Mouse (Mus musculus) cerebellum, adult 9-10 months (tissue): ENCODE measurements at regions not wholly inside any gene's neighbourhood (a gene's known extent, or its start where the extent isn't known, plus 50 kb on each side); places are given as distances from the start of the nearest gene placed in this dataset.

Source experiments
- DNase-seq: peaks from one replicate; pipeline ENCODE4 v3.0.0; 2022

DNA sequence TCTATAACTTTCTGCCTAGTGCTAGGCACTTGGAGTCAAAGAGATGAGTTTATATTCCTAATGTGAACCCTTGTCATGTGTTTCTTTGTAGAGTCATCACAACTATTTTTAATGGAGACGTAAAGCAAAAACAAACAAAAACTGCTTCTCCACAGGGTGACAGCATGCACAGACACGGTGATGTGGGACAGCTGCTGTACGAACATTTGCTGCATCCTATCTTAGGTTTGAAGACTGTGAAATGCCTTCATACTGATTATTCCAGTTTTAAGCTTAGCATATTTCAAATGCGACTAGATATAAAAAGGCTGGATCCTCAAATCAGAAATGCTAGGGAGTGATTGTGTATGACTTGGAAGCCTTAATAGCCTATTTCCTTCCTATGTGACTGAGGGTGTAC lies 187.3 kb upstream of the Eci2 start:
- DNase-seq: no peak

DNA sequence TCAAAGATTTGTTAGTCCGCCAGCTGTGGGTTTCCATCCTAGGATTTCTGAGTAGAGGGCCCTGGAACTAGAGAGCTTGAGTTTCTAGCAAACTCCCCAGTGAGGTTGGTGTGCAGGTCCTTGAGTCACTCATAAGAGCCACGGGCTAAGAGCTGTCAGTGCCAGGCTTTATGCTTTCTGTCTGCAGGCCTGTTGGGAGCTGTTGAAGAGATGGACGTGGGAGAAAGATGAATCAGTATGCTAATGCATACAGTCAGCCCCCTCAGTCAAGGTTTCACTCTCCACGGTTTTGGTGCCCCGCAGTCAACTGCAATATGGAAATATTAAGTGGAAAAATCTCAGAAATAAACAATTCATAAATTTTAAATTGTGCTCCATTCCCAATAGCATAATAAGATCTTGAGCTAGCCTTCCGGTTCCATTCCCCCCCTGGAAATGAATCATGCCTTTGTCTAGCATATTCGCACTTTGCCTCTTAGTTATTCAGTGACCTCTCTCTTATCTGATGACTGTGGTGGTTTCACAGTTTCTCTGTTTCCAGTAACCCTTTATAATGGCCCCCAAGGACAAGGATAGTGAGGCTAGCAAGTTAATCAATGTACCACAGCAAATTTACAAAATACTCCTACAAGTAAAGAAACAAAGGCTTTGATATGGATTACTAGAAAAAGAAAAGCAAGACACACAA lies 199.4 kb upstream of the Eci2 start:
- no peak for DNase-seq

DNA sequence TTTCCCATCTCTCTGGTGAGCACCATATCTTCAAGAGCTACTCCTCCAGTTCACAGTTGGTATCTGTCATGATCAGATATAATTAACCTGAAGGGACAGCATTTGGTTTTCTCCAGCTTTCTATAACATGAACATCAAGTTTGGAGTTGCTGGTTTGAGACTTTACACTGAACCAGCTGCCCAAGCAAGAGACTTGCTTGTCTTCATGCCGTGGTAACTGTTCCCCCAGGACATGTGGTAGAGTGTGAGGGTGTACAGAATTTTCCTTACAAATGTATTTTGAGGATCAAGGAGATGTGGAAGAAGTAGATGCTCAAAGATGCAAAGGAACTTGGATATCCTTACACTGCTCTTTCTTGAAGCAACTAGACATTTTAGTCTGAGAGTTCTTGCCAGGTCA lies 200.0 kb upstream of the Eci2 start:
- DNase-seq: no peak

DNA sequence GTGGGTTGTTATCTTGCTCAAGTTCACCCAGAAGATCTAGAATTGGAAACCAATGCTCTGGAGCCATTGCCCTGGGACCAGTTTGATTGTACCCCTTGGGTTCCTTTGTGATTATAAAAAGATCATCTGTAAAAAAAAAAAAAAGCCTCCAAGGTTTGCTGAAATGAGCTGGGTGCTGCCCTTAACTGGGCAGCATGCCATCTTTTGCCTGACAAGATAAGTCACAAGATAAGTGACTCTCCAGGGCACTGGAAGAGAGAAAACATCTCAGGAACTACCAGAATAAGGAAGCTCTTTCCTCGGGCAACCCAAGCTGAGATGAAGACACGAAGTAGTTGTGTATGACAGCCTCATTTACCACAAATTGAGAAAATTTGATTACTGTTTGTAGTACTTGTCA lies 202.7 kb upstream of the Eci2 start:
- no peak for DNase-seq

DNA sequence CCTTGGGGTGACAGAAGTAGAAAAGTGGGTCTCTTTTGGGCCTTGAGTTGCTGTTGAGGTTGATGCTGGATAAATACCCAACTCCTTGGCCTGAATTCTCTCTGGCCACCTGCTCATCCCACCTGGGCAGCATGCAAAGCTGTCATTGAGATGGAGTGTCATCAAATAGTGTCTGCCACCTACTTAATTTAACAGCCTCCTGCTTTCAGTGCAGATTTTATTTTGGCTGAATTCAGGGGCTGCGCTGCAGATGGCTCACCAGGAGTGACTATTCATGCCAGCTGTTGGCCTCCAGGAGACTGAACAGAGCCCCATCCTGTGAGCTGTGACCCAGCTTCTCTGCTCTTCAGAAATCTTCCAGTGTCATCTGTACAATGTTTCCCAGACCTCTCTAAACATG lies 206.7 kb upstream of the Eci2 start:
- peak; percentile 81 for DNase-seq

DNA sequence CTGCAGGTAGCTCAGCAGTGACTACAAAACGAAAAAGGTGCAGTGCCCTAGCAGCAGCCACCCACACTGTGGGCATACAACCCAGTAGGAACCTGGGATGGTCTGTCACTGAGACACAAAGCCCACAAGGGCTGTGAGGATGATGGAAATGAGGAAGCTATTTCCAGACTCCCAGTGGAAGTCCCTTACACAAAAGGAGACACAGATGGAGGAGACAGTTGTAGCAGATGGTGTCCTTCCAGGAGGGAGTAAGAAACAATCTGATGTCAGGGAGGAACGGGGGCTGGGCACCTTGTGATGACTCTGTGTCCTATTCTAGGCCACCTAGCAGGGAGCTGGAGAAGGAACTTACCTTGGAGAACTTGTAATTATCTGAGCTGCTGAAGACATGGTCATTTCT lies 214.5 kb upstream of the Eci2 start:
- DNase-seq: peak; percentile 98

DNA sequence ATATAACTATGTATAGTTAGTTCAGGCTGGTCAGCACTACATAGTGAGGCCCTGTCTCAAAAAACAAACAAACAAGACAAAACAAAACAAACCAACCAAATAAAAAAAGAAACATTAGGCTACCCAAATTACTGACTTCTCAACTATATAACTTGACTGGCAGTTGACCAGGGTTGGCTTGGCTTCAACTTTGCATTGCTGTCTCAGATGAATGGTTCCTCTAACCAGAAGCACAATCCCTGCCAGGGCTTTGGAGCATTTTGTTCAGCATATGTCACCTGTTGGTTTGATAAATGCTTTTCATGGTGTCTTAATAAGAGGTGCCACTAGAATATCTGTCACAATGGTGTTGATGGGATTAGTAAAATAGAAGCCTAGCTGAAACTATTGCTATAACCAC lies 217.1 kb upstream of the Eci2 start:
- DNase-seq: peak; percentile 79

DNA sequence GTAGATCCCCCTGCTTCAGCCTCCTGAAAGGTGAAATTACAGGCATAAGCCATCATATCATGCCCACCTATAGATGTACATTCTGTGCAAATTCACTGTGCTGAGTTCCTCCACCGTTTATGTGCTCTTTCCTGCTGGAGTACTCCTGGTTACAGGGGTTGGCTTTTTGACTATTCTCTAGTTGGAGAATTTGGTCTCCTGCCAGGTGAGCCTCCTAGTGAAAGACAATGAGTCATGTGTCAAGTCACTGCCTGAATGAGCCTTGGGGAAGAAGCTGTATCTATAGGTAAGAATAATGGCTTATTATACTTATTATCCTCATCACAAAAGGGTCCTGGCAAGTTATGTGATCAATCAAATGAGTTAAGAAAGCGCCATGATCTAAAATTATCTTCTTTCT lies 230.5 kb upstream of the Eci2 start:
- DNase-seq: no peak

DNA sequence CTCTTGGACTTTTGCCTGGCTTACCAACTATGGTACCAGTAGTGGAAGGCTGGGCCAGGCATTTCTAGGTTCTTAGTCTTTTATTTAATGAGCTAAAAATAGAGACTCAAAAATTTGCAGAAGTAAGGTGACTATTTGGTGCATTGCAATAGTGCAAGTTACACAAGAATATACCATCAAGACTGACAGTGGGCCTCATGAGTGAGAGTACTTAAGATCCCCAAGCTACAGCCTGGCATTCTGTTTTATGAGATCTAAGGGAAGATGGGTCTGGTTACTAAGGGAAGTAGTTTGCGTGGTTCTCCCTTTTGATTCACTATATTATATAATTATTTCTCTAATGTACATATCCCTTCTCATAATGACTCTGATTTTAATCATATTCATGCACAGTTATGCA lies 231.8 kb upstream of the Eci2 start:
- no peak for DNase-seq

DNA sequence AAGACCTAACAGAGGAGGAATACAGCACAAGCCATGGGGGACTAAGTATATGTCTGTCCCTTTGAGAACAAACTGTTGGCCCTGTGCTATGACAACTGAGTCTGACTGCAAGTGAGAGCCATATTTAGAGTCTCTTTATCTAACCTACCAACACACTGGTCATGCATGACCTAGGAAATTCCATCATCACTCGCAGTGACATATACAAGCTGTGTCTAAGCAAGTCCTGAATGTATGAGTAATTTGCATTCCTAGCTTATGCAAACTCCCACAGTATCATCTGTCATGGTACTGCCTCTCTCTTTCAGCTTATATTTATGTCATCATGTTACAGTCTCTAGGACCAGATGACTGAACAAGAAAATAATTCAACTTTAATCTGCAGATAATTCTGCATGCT lies 257.1 kb upstream of the Eci2 start:
- DNase-seq: no peak

DNA sequence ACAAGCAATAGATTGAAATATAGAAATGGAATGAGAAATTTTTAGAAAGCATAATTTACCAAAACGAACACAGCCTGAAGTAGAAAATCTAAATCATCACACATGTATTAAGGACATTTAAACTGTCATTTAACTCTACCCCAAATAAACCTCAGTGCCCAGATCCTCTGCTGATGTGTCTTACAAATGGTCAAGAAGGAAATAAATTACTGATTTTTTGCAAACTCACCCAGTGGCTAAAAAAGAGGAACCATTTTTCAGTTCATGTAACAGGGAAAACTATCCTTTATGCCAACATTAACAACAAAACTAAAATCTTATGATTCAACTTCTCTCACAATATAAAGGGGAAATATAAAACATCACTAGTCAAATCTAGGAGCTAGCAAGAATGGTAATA lies 275.2 kb upstream of the Eci2 start:
- DNase-seq: no peak

DNA sequence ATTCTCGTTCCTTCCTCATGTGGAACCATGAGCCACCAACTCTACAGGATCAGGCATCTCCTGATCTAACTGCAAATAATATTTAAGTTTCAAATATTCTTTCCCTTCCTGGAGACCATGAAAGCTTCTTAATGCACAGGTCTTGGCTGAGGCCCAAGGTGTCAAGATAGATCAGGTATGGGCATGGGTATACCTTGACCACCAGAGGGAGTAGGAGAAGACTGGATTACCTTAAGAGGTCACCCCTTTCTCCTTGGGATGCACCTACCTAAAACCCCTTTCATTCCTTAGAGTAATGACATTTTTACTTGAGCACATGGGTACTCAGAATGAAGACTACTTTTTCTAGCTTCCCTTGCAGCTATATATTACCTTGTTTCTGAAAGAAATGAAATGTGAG lies 289.9 kb upstream of the Eci2 start:
- no peak for DNase-seq

DNA sequence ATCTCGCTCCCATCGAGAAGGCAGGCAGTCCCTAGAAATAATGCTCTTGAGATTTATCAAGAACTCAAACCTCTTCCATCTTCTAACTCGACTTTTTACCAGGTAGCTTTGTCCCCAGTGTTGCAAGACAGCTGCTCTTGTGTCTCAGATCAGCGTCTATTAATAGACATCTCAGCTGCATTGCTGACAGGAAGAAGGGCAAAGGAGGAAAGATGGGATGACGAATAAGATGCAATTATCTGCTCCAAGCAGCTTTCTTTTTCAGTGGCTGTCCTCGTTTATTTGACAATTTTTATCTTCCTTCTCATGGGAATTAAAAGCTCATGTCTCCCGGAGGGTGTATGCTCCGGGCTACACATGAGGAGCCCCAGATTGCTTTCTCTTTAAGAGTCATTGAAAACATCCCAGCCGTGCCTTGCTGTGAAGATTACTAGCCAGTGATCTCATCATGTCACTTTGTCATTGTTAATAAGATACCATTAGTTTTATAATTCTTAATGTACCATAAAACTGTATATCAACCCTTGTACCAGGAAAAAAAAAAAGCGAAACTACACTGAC lies 299.9 kb upstream of the Eci2 start:
- no peak for DNase-seq

DNA sequence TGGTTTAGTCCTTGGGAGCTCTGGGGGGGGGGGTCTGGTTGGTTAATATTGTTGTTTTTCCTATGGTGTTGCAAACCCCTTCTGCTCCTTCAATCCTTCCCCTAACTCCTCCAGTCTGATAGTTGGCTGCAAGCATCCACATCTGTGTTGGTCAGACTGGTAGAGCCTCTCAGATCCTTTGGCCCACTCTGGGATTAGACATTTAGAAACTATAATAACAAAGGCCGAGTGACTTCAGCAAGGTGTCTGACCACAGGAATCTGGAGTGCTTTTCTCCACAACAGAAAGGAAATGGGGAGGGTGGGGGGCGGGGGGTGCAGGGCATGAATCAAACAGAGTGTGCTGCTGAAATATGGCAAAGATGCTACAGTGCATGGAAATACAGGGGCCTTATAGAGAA lies 301.4 kb upstream of the Eci2 start:
- DNase-seq: no peak

DNA sequence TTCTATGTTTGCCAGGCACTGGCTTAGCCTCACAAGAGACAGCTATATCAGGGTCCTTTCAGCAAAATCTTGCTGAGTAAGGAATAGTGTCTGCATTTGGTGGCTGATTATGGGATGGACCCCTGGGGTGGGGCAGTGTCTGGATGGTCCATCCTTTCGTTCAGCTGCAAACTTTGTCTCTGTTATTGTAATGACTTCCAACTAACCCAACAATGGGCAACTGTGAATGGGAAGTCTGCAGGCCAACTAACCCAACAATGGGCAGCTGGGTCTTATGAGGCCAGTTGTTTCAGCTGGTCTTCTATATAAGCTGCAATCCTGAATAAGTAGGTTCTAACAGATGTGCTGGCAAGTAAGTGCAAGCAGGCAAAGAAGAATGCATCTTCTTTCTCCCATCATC lies 304.0 kb upstream of the Eci2 start:
- DNase-seq: no peak

DNA sequence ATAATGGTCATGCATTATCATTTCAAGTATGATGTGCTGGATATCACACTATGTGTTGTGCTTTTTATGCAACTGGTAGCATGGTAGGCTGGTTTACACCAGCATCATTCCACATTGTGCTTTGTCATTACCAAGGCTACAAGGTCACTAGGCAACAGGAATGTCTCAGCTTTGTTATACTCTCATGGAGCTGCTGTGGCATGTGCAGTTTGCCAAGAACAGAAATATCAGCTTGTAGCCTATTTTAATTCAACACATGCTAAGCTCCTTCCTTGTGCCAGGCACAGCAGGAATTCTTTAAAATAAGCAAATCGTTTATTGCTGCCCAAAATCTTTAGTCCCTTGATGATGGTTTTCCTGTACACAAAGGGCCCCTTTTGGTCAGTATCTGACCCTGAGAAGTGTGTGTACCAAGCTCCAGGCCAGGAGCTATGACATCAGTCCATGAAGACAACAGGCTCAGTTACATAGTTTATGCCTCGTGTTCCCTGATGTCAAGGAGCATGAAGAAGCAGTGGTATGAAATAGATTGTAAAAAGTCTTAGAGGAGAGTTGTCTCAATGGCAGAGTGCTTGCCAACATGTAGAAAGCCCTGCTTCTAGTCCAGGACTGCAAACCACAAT lies 314.0 kb upstream of the Cdyl start:
- no peak for DNase-seq

DNA sequence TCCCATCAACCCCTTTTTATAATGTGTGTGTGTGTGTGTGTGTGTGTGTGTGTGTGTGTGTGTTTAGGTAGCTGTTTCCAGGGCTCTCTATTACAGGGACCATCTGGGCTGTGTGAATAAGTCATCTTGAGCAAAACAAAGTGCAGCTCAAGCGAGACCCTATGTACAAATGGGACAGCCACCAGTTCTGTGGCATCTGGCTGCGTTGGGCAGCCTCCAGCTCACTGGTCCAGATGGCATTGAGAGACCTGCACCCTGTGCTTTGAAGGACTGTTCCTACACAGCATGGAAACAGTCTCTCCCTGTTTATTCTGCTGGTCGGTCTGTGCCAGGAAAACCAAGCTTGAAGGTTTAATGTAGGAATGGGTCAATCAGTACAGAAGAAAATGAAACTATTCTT lies 311.4 kb upstream of the Cdyl start:
- no peak for DNase-seq

DNA sequence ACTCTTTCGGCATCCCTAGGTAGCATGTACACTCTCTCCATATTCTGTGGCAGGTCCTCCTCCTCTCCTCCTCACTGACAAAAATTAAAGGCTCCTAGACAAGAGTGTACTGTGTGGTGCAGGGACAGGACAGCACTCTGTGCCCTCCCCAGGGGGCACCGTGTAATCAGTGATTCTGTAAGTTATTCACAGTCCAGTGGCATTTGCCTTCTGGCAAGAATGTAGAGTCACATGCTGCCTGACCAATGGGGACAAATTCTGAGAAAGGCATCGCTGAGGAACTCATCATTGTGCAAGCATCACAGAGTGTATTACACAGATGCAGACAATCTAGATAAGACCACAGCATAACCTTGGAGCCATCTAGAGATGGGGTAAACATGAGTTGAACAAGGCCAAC lies 300.3 kb upstream of the Cdyl start:
- no peak for DNase-seq

DNA sequence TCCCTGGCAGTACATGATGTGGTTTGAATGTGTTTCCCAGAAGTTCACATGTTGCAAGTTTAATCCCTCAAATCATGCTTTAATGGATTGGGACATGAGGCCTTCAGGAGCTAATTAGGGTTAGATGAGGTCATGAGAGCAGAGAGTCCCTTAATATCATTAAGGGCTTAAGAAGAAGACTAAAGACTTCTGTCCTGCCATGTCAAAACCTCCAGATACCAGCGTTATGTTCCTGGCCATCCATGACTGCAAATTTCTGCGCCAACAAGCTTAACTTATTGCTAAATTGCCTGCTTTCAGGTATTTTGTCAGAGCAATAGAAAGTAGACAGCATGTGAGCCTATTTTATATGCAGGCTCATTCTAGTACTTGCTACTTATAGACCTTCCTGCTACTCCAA lies 282.1 kb upstream of the Cdyl start:
- DNase-seq: no peak

DNA sequence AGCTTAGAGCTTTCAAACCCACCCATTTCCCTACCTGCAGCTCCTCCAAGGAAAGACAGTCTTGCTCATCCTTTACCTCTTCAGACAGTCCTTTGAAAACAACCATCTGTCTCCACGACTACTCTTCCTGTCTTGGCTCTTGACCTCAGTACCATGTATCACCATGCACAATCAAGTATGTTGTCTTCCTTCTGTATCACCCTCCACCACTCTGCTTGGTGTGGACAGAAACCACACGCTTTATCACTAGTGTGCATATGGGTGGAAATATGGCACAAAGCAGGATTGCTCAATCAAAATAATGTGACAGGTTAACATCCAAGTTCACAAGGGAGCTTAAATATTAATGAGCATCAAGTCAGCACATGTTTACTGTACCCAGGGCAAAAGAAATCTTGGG lies 280.1 kb upstream of the Cdyl start:
- no peak for DNase-seq

DNA sequence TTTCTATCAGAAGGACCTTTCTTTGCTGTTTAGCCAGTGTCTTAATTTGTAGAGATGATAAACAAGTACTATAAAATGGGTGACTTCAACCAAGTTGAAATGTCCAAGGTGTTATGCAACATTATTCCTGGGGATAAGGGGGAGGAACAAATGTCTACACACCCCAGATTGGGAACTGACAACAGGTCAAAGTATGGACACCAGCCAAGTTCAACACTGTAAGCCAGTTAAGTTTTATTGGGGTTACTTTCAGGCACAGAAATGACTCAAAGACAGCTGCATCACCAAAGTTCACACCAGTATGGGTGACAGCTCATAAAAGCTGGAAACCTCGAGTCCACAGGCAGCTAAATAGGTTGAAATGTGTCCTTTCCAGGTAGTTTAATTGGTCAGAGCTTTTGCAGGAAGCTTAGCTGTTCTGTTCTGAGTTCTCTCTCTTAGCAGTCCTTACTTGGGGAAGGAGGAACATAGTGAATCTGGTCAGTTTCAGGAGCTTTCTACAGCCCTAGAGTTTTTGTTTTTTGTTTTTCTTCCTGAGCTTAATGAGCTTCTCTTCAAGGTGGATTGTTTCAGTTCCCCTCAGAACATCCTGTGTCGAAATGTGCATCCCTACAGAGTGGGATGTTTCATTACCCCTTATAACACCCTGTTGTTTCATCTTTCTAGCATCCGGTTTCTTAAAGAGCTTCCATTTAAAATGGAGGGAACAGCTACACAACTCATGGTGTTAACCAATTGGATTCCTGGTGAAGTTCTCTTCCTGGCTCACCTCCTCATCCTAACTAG lies 279.2 kb upstream of the Cdyl start:
- no peak for DNase-seq

DNA sequence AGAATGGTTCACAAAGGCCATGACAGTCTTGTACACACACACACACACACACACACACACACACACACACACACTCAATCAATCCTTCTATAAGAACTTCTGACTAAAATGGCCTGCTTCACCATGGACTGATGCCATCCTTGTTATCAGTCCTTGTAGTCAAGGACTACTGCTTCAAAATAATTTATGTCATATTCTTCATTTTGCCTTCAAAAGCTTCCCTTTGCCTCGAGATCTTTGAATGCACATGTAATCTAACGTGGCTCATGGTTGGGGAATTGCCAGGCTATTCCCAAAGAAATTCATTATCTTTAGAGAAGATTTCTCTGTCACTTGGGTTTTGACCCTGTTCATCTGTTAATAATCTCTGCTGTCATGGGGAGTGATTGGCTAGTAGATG lies 278.0 kb upstream of the Cdyl start:
- DNase-seq: no peak

DNA sequence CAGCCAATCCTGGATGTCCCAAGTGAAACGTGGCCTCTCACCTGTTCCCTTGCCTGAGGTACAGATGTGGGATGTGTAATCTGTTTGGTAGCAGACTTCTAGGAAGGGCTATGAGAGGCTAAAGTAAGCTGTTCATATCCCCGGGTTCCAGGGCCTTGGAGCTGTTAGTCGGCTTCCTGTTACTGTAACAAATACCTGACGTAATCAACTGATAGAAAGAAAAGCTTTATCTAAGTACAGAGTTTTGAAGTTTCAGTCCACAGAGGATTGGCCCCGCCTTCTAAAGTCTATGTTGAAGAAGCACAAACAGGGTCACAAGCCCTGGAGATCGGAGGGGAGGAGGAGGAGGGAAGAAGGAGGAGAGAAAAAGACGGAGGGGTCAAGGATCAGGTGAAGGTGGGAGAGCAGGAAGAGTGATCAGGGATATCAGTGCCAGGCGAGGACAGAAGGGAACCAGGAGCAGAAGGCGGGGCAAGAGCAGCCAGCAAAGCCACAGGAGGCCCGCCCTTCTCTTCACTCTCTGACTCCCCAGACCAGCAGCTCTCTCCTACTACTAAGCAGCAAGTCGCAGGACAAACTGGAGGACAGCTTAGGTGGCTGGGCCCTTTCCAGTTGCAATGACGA lies 276.5 kb upstream of the Cdyl start:
- no peak for DNase-seq

DNA sequence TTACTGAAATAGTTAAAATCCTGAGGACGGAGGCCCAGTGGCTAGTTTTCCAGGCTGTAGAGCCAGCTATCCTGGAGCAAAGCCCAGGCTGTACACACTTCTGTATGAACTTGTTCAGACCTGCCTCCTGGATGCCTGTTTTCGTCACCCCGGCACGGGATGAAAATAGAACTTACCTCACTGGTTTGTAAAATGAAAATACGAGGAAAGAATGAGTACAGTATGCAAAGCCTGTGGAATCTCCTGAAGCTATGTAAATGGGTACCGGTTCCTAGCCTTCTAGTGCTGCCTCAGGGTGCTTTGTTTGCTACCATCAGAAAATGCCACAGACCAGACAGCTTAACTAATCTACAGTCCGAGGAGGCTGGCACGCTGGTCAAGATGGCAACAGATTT lies 276.0 kb upstream of the Cdyl start:
- peak; percentile 15 for DNase-seq
